Mouse (Mus musculus) inflammation-experienced regulatory T-cells, adult 16 weeks (primary cell): ENCODE data around the gene Grm1. TPM values are rescaled to one million over a fixed set of nuclear protein-coding genes. Genes with fewer than 3 reads are reported as not detected.

Experiments
- polyA plus RNA-seq: library from polyadenylated mRNA; unstranded; fragments of 100-300 nt; shearing (Covaris generic); gene quantifications from one replicate; pipeline ENCODE4 v1.2.1, GENCODE M21; 2017

Grm1 gene
- not detected for polyA plus RNA-seq

DNA sequence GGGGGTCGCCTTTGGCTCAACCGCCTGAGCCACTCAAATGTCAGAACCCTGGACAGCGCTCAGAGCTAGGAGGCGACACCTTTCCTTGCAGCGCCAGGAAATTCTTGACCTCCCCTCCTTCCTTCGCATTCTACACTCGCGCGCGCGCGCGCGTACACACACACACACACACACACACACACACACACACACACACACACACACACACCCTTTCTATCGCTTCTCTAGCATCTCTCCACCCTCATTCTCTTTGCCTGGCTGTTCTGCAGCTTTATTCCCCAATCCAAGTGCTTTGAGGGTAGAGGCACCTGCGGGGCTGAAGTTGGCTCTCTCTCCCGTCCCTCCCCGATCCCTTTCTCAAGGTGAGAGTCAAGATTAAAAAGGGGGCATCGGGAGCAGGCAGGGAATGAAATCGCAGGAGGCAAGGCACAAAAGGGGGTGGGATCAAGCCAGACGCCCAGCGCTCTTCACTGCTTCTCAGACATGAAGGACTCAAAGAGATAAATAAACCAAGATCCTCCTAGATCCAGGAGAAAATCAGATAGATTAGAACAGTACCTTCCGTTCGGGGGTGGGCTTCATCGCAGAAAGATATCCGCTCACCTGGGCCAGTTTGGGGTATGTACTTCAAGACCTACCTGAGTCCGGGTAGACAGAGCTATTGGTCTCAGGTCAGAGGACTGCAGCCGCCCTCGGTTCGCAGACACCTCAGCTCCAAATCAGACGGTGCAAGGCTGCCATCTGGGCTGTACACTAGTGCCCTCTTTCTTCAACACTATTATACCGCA is at the start of gene Grm1:
Grm1 (minus strand) TSS at position 746 of the 788 bp plus-strand sequence.

DNA sequence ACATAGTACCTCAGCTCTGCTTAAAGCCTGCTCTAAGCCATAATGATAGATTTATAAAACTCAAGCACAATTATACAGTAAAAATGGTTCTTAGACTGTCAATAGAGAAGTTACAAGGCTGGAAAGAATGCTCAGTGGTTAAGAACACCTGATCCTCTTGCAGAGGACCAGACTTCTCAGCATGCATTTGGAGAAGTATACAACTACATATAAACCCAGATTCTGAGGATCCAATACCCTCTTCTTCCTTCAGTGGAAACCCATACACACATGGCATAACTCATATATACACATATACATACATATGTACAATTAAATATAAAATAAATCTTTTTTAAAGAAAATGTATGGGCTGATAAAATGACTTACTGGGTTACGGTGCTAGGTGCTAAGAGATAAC is 401.1 kb downstream of the Grm1 start, which contains the start of gene Gm10944:
Gm10944 (plus strand) TSS at position 301 of the 400 bp plus-strand sequence.

Other genes starting within 250 kb of the Grm1 start
- gene Shprh, start 67.1 kb upstream of the Grm1 start, polyA plus RNA-seq = 72.4 TPM
- 3.3 TPM for gene Fbxo30, start 199.0 kb upstream of the Grm1 start, polyA plus RNA-seq